Mouse (Mus musculus) limb, embryonic 12.5 days (tissue): ENCODE measurements at regions not wholly inside any gene's neighbourhood (a gene's known extent, or its start where the extent isn't known, plus 50 kb on each side); places are given as distances from the start of the nearest gene placed in this dataset.

Experiments used
- ATAC-seq: fragments of 200-750 bp; cut with Nextera tagmentation; 2 replicates; pipeline ENCODE4 v1.8.0; 2017; ENCODE audit warnings: low read depth, moderate TSS enrichment; ENCODE audit not compliant: insufficient number of reproducible peaks, insufficient read depth, low FRiP score, low TSS enrichment
- H3K27ac ChIP-seq: fragments of 300-500 bp; sonication (generic); 2 replicates; pipeline ENCODE4 v1.5.1; 2016; ENCODE audit warnings: mild to moderate bottlenecking, moderate library complexity
- H3K27me3 ChIP-seq: fragments of 300-500 bp; sonication (generic); 2 replicates; pipeline ENCODE4 v1.6.1; 2016; ENCODE audit warnings: mild to moderate bottlenecking, moderate library complexity
- H3K36me3 ChIP-seq: fragments of 300-500 bp; sonication (generic); 2 replicates; pipeline ENCODE4 v1.6.1; 2016; ENCODE audit warnings: mild to moderate bottlenecking, moderate library complexity
- H3K4me1 ChIP-seq: fragments of 300-500 bp; sonication (generic); replicated peaks from 2 replicates; pipeline ENCODE4 v1.6.1; 2016
- H3K4me2 ChIP-seq: fragments of 300-500 bp; sonication (generic); 2 replicates; pipeline ENCODE4 v1.6.1; 2016; ENCODE audit warnings: mild to moderate bottlenecking, moderate library complexity
- H3K4me3 ChIP-seq: fragments of 300-500 bp; sonication (generic); replicated peaks from 2 replicates; pipeline ENCODE4 v1.5.1; 2016; ENCODE audit warnings: mild to moderate bottlenecking
- H3K9ac ChIP-seq: fragments of 300-500 bp; sonication (generic); replicated peaks from 2 replicates; pipeline ENCODE4 v1.6.1; 2016; ENCODE audit warnings: mild to moderate bottlenecking, moderate library complexity
- H3K9me3 ChIP-seq: fragments of 300-500 bp; sonication (generic); 2 replicates; pipeline ENCODE4 v1.6.1; 2016; ENCODE audit warnings: mild to moderate bottlenecking, moderate library complexity
- WGBS: fragments of 180-500 bp; shearing (Covaris S2); methylation state at CpG from one replicate; pipeline ENCODE4 v1.1.7; 2016; 5-methylcytosine and 5-hydroxymethylcytosine counted together

DNA sequence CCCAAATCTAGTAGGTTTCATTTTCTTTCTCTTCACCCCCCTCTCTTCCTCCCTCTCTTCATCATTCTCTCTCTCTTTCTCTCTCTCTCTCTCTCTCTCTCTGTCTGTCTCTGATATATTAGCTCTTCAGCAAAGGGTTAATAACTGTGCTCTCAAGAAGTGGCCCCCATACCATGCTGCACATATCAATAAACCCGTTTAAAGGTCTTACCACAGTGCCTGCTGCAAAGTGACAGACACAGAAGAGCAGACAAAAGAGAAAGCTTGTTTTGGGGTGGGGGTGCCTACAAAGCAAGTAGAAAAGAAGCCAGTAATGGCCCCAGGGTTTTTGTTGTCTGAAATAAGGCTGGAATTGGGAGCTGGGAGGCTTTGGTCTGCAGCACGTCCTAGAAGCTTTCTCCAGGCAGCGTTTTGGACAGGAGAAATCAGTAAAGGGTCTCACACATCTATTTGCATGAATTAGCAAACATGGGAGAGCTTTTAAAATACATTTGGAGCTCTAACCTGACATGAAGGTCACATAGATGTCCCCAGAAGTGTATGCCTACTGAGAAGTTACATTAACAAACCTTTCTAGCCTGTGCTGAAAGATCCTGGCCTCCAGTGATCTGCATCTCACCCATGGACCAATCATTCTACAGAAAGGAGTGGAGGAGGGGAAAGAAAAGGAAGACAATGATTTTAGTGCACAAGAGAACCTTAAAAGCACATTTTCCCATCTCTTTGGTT lies 91.1 kb upstream of the Arhgap21 start:
- Histone ChIP-seq H3K27me3 (no peaks in the 10 kb centered on the region), H3K9me3 (no peaks in the 10 kb centered on the region), H3K9ac (no peak overlapping the region), H3K27ac (no peak overlapping the region), H3K4me2 (no peak overlapping the region), H3K4me1 (peaks cover 6% of the 10 kb centered on the region; the same call in 1 of the 2 replicates), H3K4me3 (no peak overlapping the region), H3K36me3 (no peaks in the 10 kb centered on the region)
- ATAC-seq, result no peak
- WGBS, result 32% methylated on average over 3 of the region's 3 CpGs

DNA sequence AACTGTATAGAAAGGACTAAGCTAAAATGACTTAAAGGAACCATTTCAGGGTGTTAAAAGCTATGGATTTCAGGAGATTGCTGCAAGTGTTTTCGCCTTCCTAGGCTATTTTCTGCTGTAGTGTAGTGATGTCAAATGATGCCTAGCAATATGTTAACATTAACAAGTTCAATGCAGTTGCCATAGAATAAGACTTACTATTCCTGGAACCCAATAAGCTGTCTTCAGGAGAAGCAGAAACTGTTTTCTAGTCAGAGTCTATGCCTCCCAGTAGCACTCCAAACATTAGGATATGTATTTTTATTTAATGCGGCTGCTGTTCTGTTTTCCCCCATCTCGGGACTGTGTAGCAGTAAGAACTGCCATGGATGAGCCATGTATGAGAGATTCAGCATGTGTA lies 90.3 kb upstream of the Arhgap21 start:
- Histone ChIP-seq H3K9me3 (no peaks in the 10 kb centered on the region), H3K27ac (no peak overlapping the region), H3K4me2 (no peak overlapping the region), H3K4me3 (no peak overlapping the region), H3K27me3 (no peaks in the 10 kb centered on the region), H3K4me1 (peaks cover 6% of the 10 kb centered on the region; the same call in 1 of the 2 replicates), H3K9ac (no peak overlapping the region), H3K36me3 (no peaks in the 10 kb centered on the region)
- WGBS, result 91% methylated on average over 3 of the region's 3 CpGs
- ATAC-seq, result no peak

- no peak overlapping the region for H3K9ac ChIP-seq
- WGBS, result 55% methylated on average over 5 of the region's 5 CpGs
- ATAC-seq, result peak; percentile 69
These were observed 87.9 kb upstream of the Arhgap21 start for GRCm38 (mm10) chr2:21056450-21057210.

DNA sequence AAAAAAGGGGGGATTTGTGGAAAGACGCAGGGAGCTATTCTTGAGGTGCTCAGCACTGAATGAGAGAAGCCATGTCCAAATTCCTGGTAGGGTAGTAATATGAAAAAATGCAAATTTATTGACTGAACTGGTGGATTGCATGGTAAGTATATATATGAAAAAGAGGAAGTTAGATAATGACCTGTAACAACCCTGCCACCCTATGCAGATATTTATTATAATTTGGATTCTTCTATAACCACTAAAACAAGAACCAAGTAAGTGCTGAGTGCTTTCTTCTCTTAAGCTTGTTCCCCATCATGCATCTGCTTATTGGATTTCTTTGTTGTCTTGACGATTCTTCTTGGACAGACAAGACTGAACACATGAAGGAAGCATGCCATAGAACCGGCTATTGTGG lies 86.7 kb upstream of the Arhgap21 start:
- WGBS, result 90% methylated on average over 3 of the region's 3 CpGs
- Histone ChIP-seq H3K9me3 (no peaks in the 10 kb centered on the region), H3K27me3 (no peaks in the 10 kb centered on the region)

More at GRCm38 (mm10) chr2:21056450-21057210, 87.9 kb upstream of the Arhgap21 start:
- Histone ChIP-seq H3K27me3 (no peaks in the 10 kb centered on the region), H3K4me2 (no peak overlapping the region), H3K4me3 (no peak overlapping the region), H3K27ac (0 out of 2 replicates have a peak overlapping the region, but pooled peaks have one; percentile 7), H3K36me3 (no peaks in the 10 kb centered on the region), H3K9me3 (no peaks in the 10 kb centered on the region), H3K4me1 (peaks cover 6% of the 10 kb centered on the region; the same call in 1 of the 2 replicates)

GRCm38 (mm10) chr2:21054325-21055082 lies 85.8 kb upstream of the Arhgap21 start:
- no peak overlapping the region for H3K4me3 ChIP-seq
- no peaks in the 10 kb centered on the region for H3K27me3 ChIP-seq
- WGBS, result 73% methylated on average over 6 of the region's 6 CpGs
- no peaks in the 10 kb centered on the region for H3K36me3 ChIP-seq
- no peak overlapping the region for H3K4me2 ChIP-seq
- peaks cover 6% of the 10 kb centered on the region; the same call in 1 of the 2 replicates for H3K4me1 ChIP-seq
- H3K9ac ChIP-seq, result no peak overlapping the region
- no peaks in the 10 kb centered on the region for H3K9me3 ChIP-seq
- no peak overlapping the region for H3K27ac ChIP-seq
- no peak for ATAC-seq

More for the DNA sequence above, 86.7 kb upstream of the Arhgap21 start:
- Histone ChIP-seq H3K9ac (no peak overlapping the region), H3K27ac (no peak overlapping the region), H3K4me1 (peaks cover 6% of the 10 kb centered on the region; the same call in 1 of the 2 replicates), H3K4me2 (no peak overlapping the region), H3K36me3 (no peaks in the 10 kb centered on the region), H3K4me3 (no peak overlapping the region)
- no peak for ATAC-seq

- Histone ChIP-seq H3K9me3 (no peaks in the 10 kb centered on the region), H3K4me1 (0 out of 2 replicates have a peak, but pooled peaks cover 6% of the 10 kb centered on the region), H3K27me3 (no peaks in the 10 kb centered on the region), H3K4me3 (no peak overlapping the region), H3K4me2 (no peak overlapping the region), H3K27ac (no peak overlapping the region), H3K9ac (no peak overlapping the region), H3K36me3 (no peaks in the 10 kb centered on the region)
- ATAC-seq, result no peak
- WGBS, result 64% methylated on average over 5 of the region's 5 CpGs
These were observed 84.9 kb upstream of the Arhgap21 start for GRCm38 (mm10) chr2:21053596-21053995.

GRCm38 (mm10) chr2:21048996-21049395 lies 80.3 kb upstream of the Arhgap21 start:
- Histone ChIP-seq H3K36me3 (no peaks in the 10 kb centered on the region), H3K4me3 (no peak overlapping the region), H3K27ac (no peak overlapping the region), H3K4me1 (no peaks in the 10 kb centered on the region), H3K4me2 (no peak overlapping the region), H3K9me3 (no peaks in the 10 kb centered on the region), H3K9ac (no peak overlapping the region), H3K27me3 (0 out of 2 replicates have a peak, but pooled peaks cover 8% of the 10 kb centered on the region)
- 38% methylated on average over 5 of the region's 5 CpGs for WGBS
- ATAC-seq, result no peak

- no peak for ATAC-seq
- H3K4me2 ChIP-seq, result no peak overlapping the region
- H3K9me3 ChIP-seq, result no peaks in the 10 kb centered on the region
- no peaks in the 10 kb centered on the region for H3K36me3 ChIP-seq
- WGBS, result 83% methylated on average over 6 of the region's 6 CpGs
- no peak overlapping the region for H3K9ac ChIP-seq
- H3K4me1 ChIP-seq, result no peaks in the 10 kb centered on the region
- H3K27me3 ChIP-seq, result 0 out of 2 replicates have a peak, but pooled peaks cover 8% of the 10 kb centered on the region
- no peak overlapping the region for H3K4me3 ChIP-seq
- no peak overlapping the region for H3K27ac ChIP-seq
These were observed 79.5 kb upstream of the Arhgap21 start for GRCm38 (mm10) chr2:21048226-21048625.

GRCm38 (mm10) chr2:21046503-21047116 lies 77.9 kb upstream of the Arhgap21 start:
- no peak for ATAC-seq
- no peak overlapping the region for H3K4me2 ChIP-seq
- WGBS, result 52% methylated on average over 9 of the region's 9 CpGs
- no peak overlapping the region for H3K9ac ChIP-seq
- no peak overlapping the region for H3K4me3 ChIP-seq
- 0 out of 2 replicates have a peak, but pooled peaks cover 8% of the 10 kb centered on the region for H3K27me3 ChIP-seq
- no peaks in the 10 kb centered on the region for H3K4me1 ChIP-seq
- no peak overlapping the region for H3K27ac ChIP-seq
- no peaks in the 10 kb centered on the region for H3K9me3 ChIP-seq
- H3K36me3 ChIP-seq, result no peaks in the 10 kb centered on the region

DNA sequence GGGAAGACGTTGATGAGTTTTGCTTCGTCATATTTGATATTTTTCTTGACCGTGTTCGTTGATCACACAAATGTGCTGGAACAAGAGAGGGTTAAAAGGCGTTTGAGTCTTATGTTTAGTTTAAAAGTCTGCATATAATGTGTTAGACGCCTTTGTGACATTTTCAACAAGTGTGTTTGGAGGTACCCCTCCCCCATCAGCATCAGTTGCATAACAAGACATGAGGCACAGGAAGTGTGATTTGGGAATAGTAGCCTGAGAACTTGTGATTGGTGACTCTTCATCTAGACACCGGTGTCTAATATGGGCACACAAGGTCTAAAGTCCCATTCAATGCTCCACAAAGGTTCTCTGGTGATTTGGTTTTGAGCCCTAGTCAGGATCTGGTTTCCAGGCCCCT lies 76.1 kb upstream of the Arhgap21 start:
- Histone ChIP-seq H3K4me3 (no peak overlapping the region), H3K36me3 (no peaks in the 10 kb centered on the region), H3K4me1 (no peaks in the 10 kb centered on the region), H3K9me3 (no peaks in the 10 kb centered on the region), H3K27ac (no peak overlapping the region), H3K9ac (no peak overlapping the region), H3K27me3 (0 out of 2 replicates have a peak, but pooled peaks cover 8% of the 10 kb centered on the region), H3K4me2 (no peak overlapping the region)
- WGBS, result 88% methylated on average over 7 of the region's 7 CpGs
- ATAC-seq, result no peak
